Mouse (Mus musculus) olfactory bulb, adult 2 months (tissue): Measurements from ENCODE around the gene Stx1b. TPM values are rescaled to one million over a fixed set of nuclear protein-coding genes. Genes with fewer than 3 reads are reported as not detected.

Source experiments
- H3K27ac ChIP-seq: fragments of 200-500 bp; 2 replicates; pipeline ENCODE4 v1.5.1; 2012; ENCODE audit warnings: low read depth, low read length; ENCODE audit not compliant: insufficient read depth
- H3K4me1 ChIP-seq: fragments of 200-500 bp; 2 replicates; pipeline ENCODE4 v1.6.1; 2012; ENCODE audit warnings: low read length; ENCODE audit not compliant: control insufficient read depth, insufficient read depth
- H3K4me3 ChIP-seq: fragments of 200-500 bp; 2 replicates; pipeline ENCODE4 v1.5.1; 2012; ENCODE audit warnings: mild to moderate bottlenecking, low read depth, low read length, moderate library complexity; ENCODE audit not compliant: insufficient read depth
- CTCF ChIP-seq: fragments of 200-500 bp; IDR thresholded peaks from 2 replicates; pipeline ENCODE4 v1.5.1; 2012; ENCODE audit warnings: low read depth, mild to moderate bottlenecking, low read length, moderate library complexity; ENCODE audit not compliant: insufficient read depth
- POLR2A ChIP-seq: fragments of 200-500 bp; IDR thresholded peaks from 2 replicates; pipeline ENCODE4 v1.6.1; 2012; ENCODE audit warnings: mild to moderate bottlenecking, low read depth, low read length, moderate library complexity; ENCODE audit not compliant: insufficient read depth
- WGBS: fragments of 180-500 bp; shearing (Covaris S2); methylation state at CpG from one replicate; pipeline ENCODE4 v1.1.7; 2018; 5-methylcytosine and 5-hydroxymethylcytosine counted together
- polyA plus RNA-seq: library from polyadenylated mRNA; stranded (reverse); fragments of >200 nt; gene quantifications from 2 replicates; pipeline ENCODE4 v1.2.4, GENCODE M21; 2012; ENCODE audit warnings: low replicate concordance; ENCODE audit not compliant: missing spikeins, insufficient read depth, insufficient read length

Gene Stx1b
- polyA plus RNA-seq, 1 experiment = not detected

DNA sequence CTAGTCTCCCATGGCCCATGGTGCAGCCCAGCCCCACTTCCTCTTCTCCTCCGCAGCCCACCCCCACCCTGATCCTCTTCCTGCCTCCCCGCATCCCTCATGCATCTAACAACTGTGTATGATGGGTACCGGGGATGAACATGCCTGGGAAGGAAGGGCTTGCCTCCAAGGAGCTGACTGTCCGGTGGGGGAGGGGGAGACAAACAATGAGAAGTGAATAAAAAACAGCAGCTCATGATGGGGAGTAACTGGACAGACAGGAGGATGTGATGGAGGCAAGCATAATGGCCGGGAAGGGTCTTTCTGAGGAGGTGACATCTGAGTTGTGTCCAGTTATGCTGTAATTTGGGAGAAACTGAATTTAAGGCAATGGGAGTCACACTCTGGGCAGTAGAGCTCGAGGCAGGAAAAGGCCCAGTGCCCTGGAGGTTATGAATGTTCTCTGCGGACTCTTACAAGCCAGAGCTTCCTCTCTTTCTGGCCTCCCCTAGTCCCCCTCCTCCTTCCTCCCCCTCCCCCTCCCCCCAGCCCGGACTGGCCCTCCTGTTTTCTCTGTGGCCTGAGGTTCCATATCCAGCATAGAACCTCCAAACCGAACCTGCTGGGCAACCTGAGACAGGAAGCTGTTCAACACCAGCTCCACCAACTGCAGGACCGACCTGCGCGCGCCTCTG, 3.4 kb downstream of the Stx1b start:
- WGBS = 58% methylated on average over 13 of the region's 13 CpGs
- TF ChIP-seq CTCF (no peak), POLR2A (no peak)
- H3K4me3 ChIP-seq = peak overlapping the region; percentile 33; the same call in 1 of the 2 replicates
- H3K27ac ChIP-seq = no peak overlapping the region
- peaks cover 46% of the 10 kb centered on the region for H3K4me1 ChIP-seq

DNA sequence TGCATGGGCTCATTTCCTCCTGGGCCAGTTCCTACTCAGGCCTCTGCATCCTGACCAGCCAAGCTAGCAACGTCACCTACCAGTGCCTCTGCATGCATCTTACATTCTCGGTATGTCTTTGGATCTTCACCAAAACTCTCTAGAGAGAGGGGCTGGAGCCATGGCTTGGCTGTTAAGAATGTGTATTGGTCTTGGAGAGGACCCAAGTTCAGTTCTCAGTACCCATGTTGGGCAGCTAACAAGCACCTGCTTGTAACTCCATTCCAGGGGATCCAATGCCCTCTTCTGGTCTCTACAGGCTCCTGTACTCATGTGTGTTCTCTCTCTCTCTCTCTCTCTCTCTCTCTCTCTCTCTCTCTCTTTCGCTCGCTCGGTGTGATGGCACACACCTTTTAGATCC, 6.6 kb downstream of the Stx1b start:
- WGBS = 63% methylated on average over 5 of the region's 5 CpGs
- H3K4me3 ChIP-seq = no peak overlapping the region
- peaks cover 53% of the 10 kb centered on the region for H3K4me1 ChIP-seq
- H3K27ac ChIP-seq = peak overlapping the region; percentile 78
- TF ChIP-seq POLR2A = no peak
- TF ChIP-seq CTCF = no peak

DNA sequence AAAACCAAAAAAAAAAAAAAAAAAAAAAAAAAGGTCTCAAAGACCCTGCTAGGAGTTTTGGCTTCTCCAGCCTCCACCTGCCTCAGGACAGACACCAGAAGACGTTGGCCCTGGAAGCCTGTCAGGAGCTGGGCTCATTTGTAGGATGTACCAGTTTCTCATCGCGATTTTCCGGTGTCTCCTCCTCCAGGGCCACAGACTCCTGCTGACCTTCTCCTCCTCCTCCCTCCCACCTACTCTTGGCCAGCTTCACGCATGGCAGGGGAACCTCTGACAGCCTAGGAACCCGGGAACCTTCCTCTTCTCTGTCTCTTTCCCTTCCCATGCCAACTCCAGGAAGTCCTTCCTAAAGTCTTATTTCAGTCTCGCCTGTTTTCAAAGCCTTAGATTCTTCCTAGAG, 7.3 kb downstream of the Stx1b start:
- TF ChIP-seq CTCF (no peak), POLR2A (no peak)
- Histone ChIP-seq H3K4me1 (peaks cover 57% of the 10 kb centered on the region), H3K27ac (peak overlapping the region; percentile 78), H3K4me3 (no peak overlapping the region)
- WGBS = 39% methylated on average over 7 of the region's 7 CpGs

DNA sequence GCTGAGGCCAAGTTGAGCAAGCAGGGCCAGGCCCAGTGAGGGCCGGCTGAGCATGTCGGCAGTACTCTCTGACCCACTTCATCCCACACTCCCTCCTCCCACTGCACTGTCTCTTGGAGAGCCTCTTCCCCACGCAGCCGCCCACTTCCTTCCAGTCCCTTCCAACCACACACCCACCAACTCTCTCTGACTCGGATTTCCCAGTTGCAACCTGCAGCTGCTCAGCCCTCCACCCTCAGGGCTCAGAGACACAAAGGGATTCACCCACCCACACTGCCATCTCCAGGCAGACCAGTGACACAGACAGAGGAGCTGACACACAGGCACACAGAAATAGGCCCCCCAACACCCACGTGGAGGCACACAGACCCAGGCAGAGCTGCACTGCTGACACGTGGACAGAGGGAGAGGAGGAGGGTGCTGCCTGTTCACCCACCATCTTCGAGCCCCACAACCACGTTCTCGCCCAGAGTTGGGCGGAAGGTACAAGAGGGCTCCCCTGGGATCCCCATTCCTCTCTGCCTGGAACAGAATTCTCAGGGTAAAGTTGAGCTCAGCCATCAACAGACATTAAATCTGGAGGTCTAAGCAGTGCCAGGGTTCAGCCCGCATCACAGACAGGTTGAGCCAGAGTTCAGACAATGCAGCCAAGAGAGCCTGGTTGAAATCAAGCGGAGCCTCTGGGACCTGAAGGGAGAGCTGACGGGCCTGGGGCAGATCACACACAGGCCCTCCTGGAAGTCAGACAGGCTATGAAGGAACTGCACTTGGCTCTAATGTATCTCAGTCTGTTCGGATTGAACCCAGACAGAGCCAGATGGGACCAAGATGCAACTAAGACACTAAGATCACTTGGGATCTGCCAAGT, 8.2 kb downstream of the Stx1b start:
- Histone ChIP-seq H3K4me3 (no peak overlapping the region), H3K27ac (peak overlapping the region; percentile 66), H3K4me1 (peaks cover 56% of the 10 kb centered on the region)
- TF ChIP-seq POLR2A = no peak
- TF ChIP-seq CTCF = peak; percentile 17; the same call in 1 of the 2 replicates
- WGBS = 21% methylated on average over 15 of the region's 15 CpGs

DNA sequence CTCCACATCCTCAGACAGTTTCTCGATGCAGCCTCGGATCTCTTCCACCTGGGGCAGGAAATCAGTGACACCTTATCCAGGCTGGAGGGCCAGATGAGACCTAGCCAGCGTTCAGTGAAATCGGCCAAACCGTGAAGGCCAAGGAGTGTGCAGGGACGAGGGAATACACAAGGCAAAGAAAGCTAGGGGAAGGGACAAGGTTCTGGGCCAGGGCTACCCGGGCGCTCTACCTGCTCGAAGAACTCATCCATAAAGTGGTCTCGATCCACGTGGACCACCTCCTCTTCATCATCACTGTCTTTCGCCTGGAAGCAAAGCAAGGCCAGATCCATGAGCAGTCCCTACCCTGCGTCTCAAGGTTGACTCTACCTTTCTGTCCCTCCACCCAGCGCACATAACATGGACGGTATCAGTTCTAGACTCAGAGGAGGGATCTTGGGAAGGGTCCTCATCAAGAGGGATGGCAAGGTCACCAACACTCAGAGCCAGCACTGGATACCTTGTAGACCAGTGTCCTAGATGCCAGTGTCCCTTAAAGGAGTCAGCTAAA, 9.2 kb downstream of the Stx1b start:
- 82% methylated on average over 15 of the region's 15 CpGs for WGBS
- H3K27ac ChIP-seq = peak overlapping the region; percentile 64

DNA sequence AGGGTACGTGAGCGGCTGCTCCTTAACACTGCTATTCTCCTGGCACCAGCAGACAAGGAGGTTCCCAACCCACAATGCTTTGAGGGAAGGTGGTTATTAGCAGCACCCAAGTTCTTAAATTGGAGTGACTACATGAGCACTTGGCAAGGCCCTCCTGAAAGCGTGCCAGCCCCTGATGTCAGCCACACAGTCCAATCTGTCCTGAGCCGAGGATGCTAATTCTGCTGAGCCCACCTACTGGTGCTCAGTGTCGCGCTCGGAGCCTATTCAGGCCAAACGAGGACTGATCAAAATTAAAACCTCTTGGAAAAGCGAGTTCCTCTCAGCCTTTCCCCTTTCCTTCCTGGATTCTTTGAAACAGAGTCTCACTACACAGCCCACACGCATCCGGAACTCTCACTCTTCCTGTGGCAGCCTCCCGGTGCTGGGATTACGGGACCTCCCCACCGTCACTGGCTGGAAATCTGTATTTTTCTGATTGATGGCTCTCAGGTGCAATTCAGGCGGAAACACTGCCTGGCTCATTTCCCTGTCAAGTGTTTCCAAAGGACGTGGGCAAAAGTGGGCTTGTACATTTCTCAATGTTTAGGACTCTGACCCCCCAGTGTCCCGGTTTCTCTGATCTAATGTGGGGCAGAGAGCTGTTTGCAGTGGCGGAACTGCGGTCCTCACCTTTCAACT, 10.0 kb downstream of the Stx1b start:
- 17% methylated on average over 19 of the region's 19 CpGs for WGBS
- Histone ChIP-seq H3K27ac (peak overlapping the region; percentile 84), H3K4me3 (no peak overlapping the region), H3K4me1 (peaks cover 54% of the 10 kb centered on the region)
- no peak for TF ChIP-seq POLR2A
- no peak for TF ChIP-seq CTCF

More for the DNA sequence above, 9.2 kb downstream of the Stx1b start:
- Histone ChIP-seq H3K4me1 (peaks cover 55% of the 10 kb centered on the region), H3K4me3 (no peak overlapping the region)
- TF ChIP-seq CTCF (no peak), POLR2A (no peak)

DNA sequence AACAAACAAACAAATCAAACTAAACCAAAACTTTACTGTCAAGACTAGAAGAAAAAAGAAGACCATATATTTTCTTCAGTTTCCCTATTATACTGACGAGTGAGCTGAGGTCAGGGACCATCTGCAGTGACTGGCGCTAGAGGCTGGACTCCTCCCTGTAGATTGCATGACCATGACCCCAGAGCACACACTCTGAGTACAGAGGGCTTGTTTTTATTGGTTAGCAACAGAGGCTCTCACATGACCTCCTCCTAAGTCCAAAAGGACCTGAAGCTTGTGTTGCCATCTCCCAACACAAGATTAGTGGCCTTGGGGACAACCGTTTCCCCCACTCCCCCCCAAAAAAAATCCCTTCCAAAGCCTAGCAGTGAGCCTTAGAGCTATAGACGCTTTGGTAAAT, 10.5 kb downstream of the Stx1b start:
- 22% methylated on average over 4 of the region's 4 CpGs for WGBS
- Histone ChIP-seq H3K4me3 (no peak overlapping the region), H3K27ac (peak overlapping the region; percentile 84), H3K4me1 (peaks cover 50% of the 10 kb centered on the region)
- TF ChIP-seq CTCF = no peak
- TF ChIP-seq POLR2A = no peak

DNA sequence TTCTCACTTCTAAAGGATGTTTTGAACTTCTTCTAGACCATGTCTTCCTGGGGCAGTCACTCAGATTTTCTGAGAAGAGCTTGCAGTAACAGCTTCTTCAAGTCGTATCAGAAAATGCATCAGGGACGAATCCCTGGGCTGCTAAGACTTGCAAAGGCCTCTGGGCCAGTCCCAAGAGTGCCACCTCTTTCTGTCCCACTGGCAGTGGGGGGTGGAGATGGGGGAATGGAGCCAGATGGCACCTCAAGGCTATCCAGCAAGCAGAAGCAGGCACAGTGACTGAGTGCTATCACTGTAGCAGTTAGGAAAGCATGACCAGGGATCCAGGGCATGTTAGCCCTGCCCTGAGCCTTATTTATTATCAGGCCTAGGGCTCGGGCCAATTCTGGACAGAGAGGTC, 12.1 kb downstream of the Stx1b start:
- H3K27ac ChIP-seq = no peak overlapping the region
- 75% methylated on average over 3 of the region's 3 CpGs for WGBS

More for the DNA sequence above, 12.1 kb downstream of the Stx1b start:
- H3K4me3 ChIP-seq = no peak overlapping the region
- peaks cover 46% of the 10 kb centered on the region for H3K4me1 ChIP-seq
- TF ChIP-seq CTCF = no peak
- TF ChIP-seq POLR2A = no peak
